Mouse (Mus musculus) heart, embryonic 10.5 days (tissue): Measurements from ENCODE around the gene Rfpl4. TPM values are rescaled to one million over a fixed set of nuclear protein-coding genes. Genes with fewer than 3 reads are reported as not detected.
A peak's percentile ranks its signal among the peaks of the same experiment; 100 is the strongest.

Experiments
- DNase-seq: peaks from one replicate; pipeline ENCODE4 v3.0.0-alpha.2; 2017; ENCODE audit warnings: low spot score
- H3K27ac ChIP-seq: fragments of 300-500 bp; sonication (generic); 2 replicates; pipeline ENCODE4 v1.5.1; 2016; ENCODE audit warnings: mild to moderate bottlenecking
- H3K27me3 ChIP-seq: fragments of 300-500 bp; sonication (generic); 2 replicates; pipeline ENCODE4 v1.6.1; 2016; ENCODE audit warnings: mild to moderate bottlenecking; ENCODE audit not compliant: poor library complexity, insufficient read depth, severe bottlenecking
- H3K36me3 ChIP-seq: fragments of 300-500 bp; sonication (generic); 2 replicates; pipeline ENCODE4 v1.6.1; 2016; ENCODE audit warnings: mild to moderate bottlenecking, moderate library complexity
- H3K4me1 ChIP-seq: fragments of 300-500 bp; sonication (generic); 2 replicates; pipeline ENCODE4 v1.6.1; 2016; ENCODE audit warnings: mild to moderate bottlenecking
- H3K4me3 ChIP-seq: fragments of 300-500 bp; sonication (generic); 2 replicates; pipeline ENCODE4 v1.5.1; 2016; ENCODE audit warnings: mild to moderate bottlenecking, moderate library complexity
- H3K9me3 ChIP-seq: fragments of 300-500 bp; sonication (generic); 2 replicates; pipeline ENCODE4 v1.6.1; 2016; ENCODE audit warnings: mild to moderate bottlenecking, moderate library complexity
- WGBS: fragments of 180-500 bp; shearing (Covaris S2); methylation state at CpG from one replicate; pipeline ENCODE4 v1.1.7; 2016; 5-methylcytosine and 5-hydroxymethylcytosine counted together
- microRNA-seq: library from miRNA; unstranded; fragments of <30 nt; microRNA quantifications from one replicate; pipeline ENCODE4, GENCODE M21; 2017
- polyA plus RNA-seq: library from polyadenylated mRNA; unstranded; fragments of >200 nt; fragmentation: Nextera tagmentation; extraction: Ambion mirVana; gene quantifications from 2 replicates; pipeline ENCODE4 v1.2.1, GENCODE M21; 2016

Rfpl4 gene
- polyA plus RNA-seq, 1 experiment from 2014 or later = not detected

- no peak overlapping the region for H3K27ac ChIP-seq
- no peaks in the 10 kb centered on the region for H3K27me3 ChIP-seq
- DNase-seq = no peak
- H3K4me3 ChIP-seq = no peak overlapping the region
- H3K36me3 ChIP-seq = peaks cover 91% of the 10 kb centered on the region
- no peaks in the 10 kb centered on the region for H3K4me1 ChIP-seq
- no peaks in the 10 kb centered on the region for H3K9me3 ChIP-seq
- 97% methylated on average over 5 of the region's 5 CpGs for WGBS
These were observed 41.8 kb downstream of the Rfpl4 start for GRCm38 (mm10) chr7:5074984-5075383.

- no peak overlapping the region for H3K4me3 ChIP-seq
- no peak for DNase-seq
- H3K9me3 ChIP-seq = no peaks in the 10 kb centered on the region
- H3K4me1 ChIP-seq = no peaks in the 10 kb centered on the region
- no peak overlapping the region for H3K27ac ChIP-seq
- WGBS = 75% methylated on average over 1 of the region's 1 CpGs
- no peaks in the 10 kb centered on the region for H3K27me3 ChIP-seq
- peaks cover 98% of the 10 kb centered on the region for H3K36me3 ChIP-seq
These were observed 43.2 kb downstream of the Rfpl4 start for GRCm38 (mm10) chr7:5073586-5073985.

- H3K27ac ChIP-seq = no peak overlapping the region
- peaks cover 27% of the 10 kb centered on the region for H3K4me1 ChIP-seq
- H3K9me3 ChIP-seq = no peaks in the 10 kb centered on the region; the same call in 1 of the 2 replicates
- no peak for DNase-seq
- no peaks in the 10 kb centered on the region for H3K27me3 ChIP-seq
- H3K4me3 ChIP-seq = no peak overlapping the region
- peaks cover 43% of the 10 kb centered on the region for H3K36me3 ChIP-seq
- 89% methylated on average over 6 of the region's 6 CpGs for WGBS
These were observed 51.9 kb downstream of the Rfpl4 start for GRCm38 (mm10) chr7:5064886-5065285.

GRCm38 (mm10) chr7:5062360-5063001 is 54.3 kb downstream of the Rfpl4 start:
- peak overlapping the region; percentile 77 for H3K4me3 ChIP-seq
- H3K36me3 ChIP-seq = peaks cover 19% of the 10 kb centered on the region
- peak; percentile 90 for DNase-seq
- WGBS = under 1% methylated on average over 51 of the region's 51 CpGs
- H3K4me1 ChIP-seq = peaks cover 29% of the 10 kb centered on the region
- peak overlapping the region; percentile 97 for H3K27ac ChIP-seq
- H3K9me3 ChIP-seq = no peaks in the 10 kb centered on the region; the same call in 1 of the 2 replicates
- H3K27me3 ChIP-seq = peaks cover 20% of the 10 kb centered on the region

GRCm38 (mm10) chr7:5061774-5062359 is 54.9 kb downstream of the Rfpl4 start, which contains the start of gene U2af2:
U2af2 (plus strand) TSS chr7:5062143.
- Histone ChIP-seq H3K4me1 (peaks cover 32% of the 10 kb centered on the region), H3K36me3 (peaks cover 13% of the 10 kb centered on the region), H3K4me3 (peak within 1 kb of the TSS; percentile 77), H3K9me3 (no peaks in the 10 kb centered on the region; the same call in 1 of the 2 replicates), H3K27ac (peak within 1 kb of the TSS; percentile 97), H3K27me3 (peaks cover 26% of the 10 kb centered on the region)
- peak; percentile 96 for DNase-seq
- under 1% methylated on average over 64 of the region's 65 CpGs for WGBS

- WGBS = under 1% methylated on average over 60 of the region's 60 CpGs
These were observed 55.6 kb downstream of the Rfpl4 start for GRCm38 (mm10) chr7:5060944-5061773.

GRCm38 (mm10) chr7:5060239-5060731 is 56.5 kb downstream of the Rfpl4 start:
- WGBS = 3% methylated on average over 27 of the region's 27 CpGs
- Histone ChIP-seq H3K9me3 (no peaks in the 10 kb centered on the region; the same call in 1 of the 2 replicates), H3K4me1 (peaks cover 28% of the 10 kb centered on the region), H3K4me3 (peak overlapping the region; percentile 77), H3K27me3 (peaks cover 42% of the 10 kb centered on the region), H3K36me3 (no peaks in the 10 kb centered on the region), H3K27ac (peak overlapping the region; percentile 97)
- DNase-seq = peak; percentile 89

More at GRCm38 (mm10) chr7:5060944-5061773, 55.6 kb downstream of the Rfpl4 start:
- H3K4me1 ChIP-seq = peaks cover 36% of the 10 kb centered on the region
- H3K4me3 ChIP-seq = peak overlapping the region; percentile 77
- no peaks in the 10 kb centered on the region; the same call in 1 of the 2 replicates for H3K9me3 ChIP-seq
- peak overlapping the region; percentile 97 for H3K27ac ChIP-seq
- peak; percentile 98 for DNase-seq
- peaks cover 6% of the 10 kb centered on the region for H3K36me3 ChIP-seq
- peaks cover 33% of the 10 kb centered on the region for H3K27me3 ChIP-seq

Small RNA genes within 50 kb of the gene (microRNA-seq; reads per million reads assigned to microRNA genes)
- not detected for gene Gm26217

Other genes starting within 250 kb of the Rfpl4 start
- 3.9 TPM in 2 replicates for gene Isoc2b, start 246.7 kb downstream of the Rfpl4 start, polyA plus RNA-seq
- gene Isoc2a, start 239.8 kb downstream of the Rfpl4 start, polyA plus RNA-seq = 1.3 TPM in 2 replicates
- gene Gm36210, start 210.4 kb downstream of the Rfpl4 start, polyA plus RNA-seq = 0.18 and 0.36 TPM in 2 replicates
- 2.9 and 3.5 TPM in 2 replicates for gene Zfp628, start 201.7 kb downstream of the Rfpl4 start, polyA plus RNA-seq
- gene Nat14, start 194.9 kb downstream of the Rfpl4 start, polyA plus RNA-seq = 4.3 and 5.5 TPM in 2 replicates
- gene Ssc5d, start 191.2 kb downstream of the Rfpl4 start, polyA plus RNA-seq = 1.2 and 1.6 TPM in 2 replicates
- gene Sbk2, start 152.5 kb downstream of the Rfpl4 start, polyA plus RNA-seq = 1.8 and 2.3 TPM in 2 replicates
- 0.39 and 0.43 TPM in 2 replicates for gene Sbk3, start 145.8 kb downstream of the Rfpl4 start, polyA plus RNA-seq
- gene Zfp579, start 120.8 kb downstream of the Rfpl4 start, polyA plus RNA-seq = 21.6 and 29.2 TPM in 2 replicates
- gene Zfp524, start 102.5 kb downstream of the Rfpl4 start, polyA plus RNA-seq = 10.0 and 11.4 TPM in 2 replicates
- gene Fiz1, start 102.3 kb downstream of the Rfpl4 start, polyA plus RNA-seq = 36.1 and 43.5 TPM in 2 replicates
- gene Gm44973, start 101.5 kb downstream of the Rfpl4 start, polyA plus RNA-seq = 0.72 TPM in 1 of 2 replicates, not detected in the other
- 3.8 and 4.4 TPM in 2 replicates for gene Zfp865, start 96.6 kb downstream of the Rfpl4 start, polyA plus RNA-seq
- gene Ccdc106, start 96.4 kb downstream of the Rfpl4 start, polyA plus RNA-seq = 1.4 and 4.7 TPM in 2 replicates
- gene 4632433K11Rik, start 82.8 kb downstream of the Rfpl4 start, polyA plus RNA-seq = not detected in 2 replicates
- gene Zfp784, start 78.5 kb downstream of the Rfpl4 start, polyA plus RNA-seq = 3.9 and 4.5 TPM in 2 replicates
- 17.6 and 21.4 TPM in 2 replicates for gene Zfp580, start 65.4 kb downstream of the Rfpl4 start, polyA plus RNA-seq
- gene U2af2, start 54.8 kb downstream of the Rfpl4 start, polyA plus RNA-seq = 107 and 121 TPM in 2 replicates
- 53.8 and 57.3 TPM in 2 replicates for gene Epn1, start 36.7 kb downstream of the Rfpl4 start, polyA plus RNA-seq
- gene Rasl2-9, start 9.0 kb upstream of the Rfpl4 start, polyA plus RNA-seq = 0.88 and 1.9 TPM in 2 replicates
- not detected in 2 replicates for gene Vmn1r55, start 32.7 kb upstream of the Rfpl4 start, polyA plus RNA-seq
- not detected in 2 replicates for gene Vmn1r56, start 79.8 kb upstream of the Rfpl4 start, polyA plus RNA-seq
- not detected in 2 replicates for gene Vmn1r57, start 101.5 kb upstream of the Rfpl4 start, polyA plus RNA-seq
- not detected in 2 replicates for gene Gm5065, start 233.6 kb upstream of the Rfpl4 start, polyA plus RNA-seq
- not detected in 2 replicates for gene Nlrp2, start 234.1 kb upstream of the Rfpl4 start, polyA plus RNA-seq